Mouse (Mus musculus) urinary bladder, postnatal 36 days (tissue): ENCODE measurements around the gene Hcn2.

ENCODE experiments used
- DNase-seq, 2 experiments: peaks; one replicate each; pipeline ENCODE4 v3.0.0; 2022; ENCODE audit warnings: low spot score in 2 of 2, mixed read lengths in 1 of 2

Hcn2 gene

GRCm38 (mm10) chr10:79716254-79716987, at the start of gene Hcn2:
TSS of gene Hcn2 (plus strand) at chr10:79716634.
- DNase-seq, result no peak

GRCm38 (mm10) chr10:79668076-79668475, 48.4 kb upstream of the Hcn2 start:
- no peak for DNase-seq

GRCm38 (mm10) chr10:79668771-79669575, 47.5 kb upstream of the Hcn2 start, which contains the start of gene Tpgs1:
TSS of gene Tpgs1 (plus strand) at chr10:79669369.
- DNase-seq, result peak; percentile 85 to 86

GRCm38 (mm10) chr10:79669576-79670057, 46.8 kb upstream of the Hcn2 start:
- DNase-seq, result peak; percentile 67

- no peak for DNase-seq
These were observed 46.2 kb upstream of the Hcn2 start for GRCm38 (mm10) chr10:79670071-79670888.

- no peak for DNase-seq
These were observed 44.9 kb upstream of the Hcn2 start for GRCm38 (mm10) chr10:79671396-79672087.

- DNase-seq, result no peak
These were observed 44.4 kb upstream of the Hcn2 start for GRCm38 (mm10) chr10:79672088-79672455.

- no peak for DNase-seq
These were observed 43.4 kb upstream of the Hcn2 start for GRCm38 (mm10) chr10:79673054-79673453.

GRCm38 (mm10) chr10:79675346-79676035, 40.9 kb upstream of the Hcn2 start:
- no peak for DNase-seq

GRCm38 (mm10) chr10:79680606-79681495, 35.6 kb upstream of the Hcn2 start:
- no peak for DNase-seq

GRCm38 (mm10) chr10:79681591-79682245, 34.7 kb upstream of the Hcn2 start, which contains the start of gene Cdc34:
TSS of gene Cdc34 (plus strand) at chr10:79682195.
- DNase-seq, result peak; percentile 98 to 99

GRCm38 (mm10) chr10:79682551-79682915, 33.9 kb upstream of the Hcn2 start:
- DNase-seq, result no peak

- DNase-seq, result peak in 1 of 2 experiments; percentile 53
These were observed 33.4 kb upstream of the Hcn2 start for GRCm38 (mm10) chr10:79682916-79683582.

GRCm38 (mm10) chr10:79683726-79684640, 32.5 kb upstream of the Hcn2 start:
- DNase-seq, result peak in 1 of 2 experiments; percentile 47

- no peak for DNase-seq
These were observed 31.4 kb upstream of the Hcn2 start for GRCm38 (mm10) chr10:79684770-79685600.

- DNase-seq, result no peak
These were observed 30.2 kb upstream of the Hcn2 start for GRCm38 (mm10) chr10:79686219-79686618.
